Mouse (Mus musculus) thymus, postnatal 10 days (tissue): ENCODE results near the gene Pnp.
"Not testable (repeated sequence)": the region's sequence is repeated elsewhere in the genome, so short reads cannot be mapped to it uniquely, and the experiment has no call there.

Experiments
- DNase-seq, 2 experiments: peaks; one replicate each; pipeline ENCODE4 v3.0.0; 2021; ENCODE audit warnings: low spot score in 2 of 2

The Pnp gene

DNA sequence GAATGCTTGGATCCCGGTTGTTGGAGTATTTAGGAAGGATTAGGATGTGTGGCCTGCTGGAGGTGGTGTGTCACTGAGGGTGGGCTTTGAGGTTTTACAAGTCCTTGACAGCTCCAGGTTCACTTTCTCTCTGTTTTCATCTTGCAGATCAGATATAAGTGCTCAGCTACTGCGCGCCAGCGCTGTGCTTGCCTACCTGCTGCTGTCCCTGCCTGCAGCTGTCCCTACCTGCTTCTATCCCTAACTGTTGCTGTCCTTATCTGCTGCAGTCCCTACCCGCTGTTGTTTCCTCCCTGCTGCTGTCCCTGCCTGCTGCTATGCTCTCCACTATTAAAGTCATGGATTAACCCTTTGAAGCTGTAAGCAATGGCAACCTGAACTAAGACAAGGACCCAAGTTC, 44.1 kb downstream of the Pnp start:
- no peak for DNase-seq

DNA sequence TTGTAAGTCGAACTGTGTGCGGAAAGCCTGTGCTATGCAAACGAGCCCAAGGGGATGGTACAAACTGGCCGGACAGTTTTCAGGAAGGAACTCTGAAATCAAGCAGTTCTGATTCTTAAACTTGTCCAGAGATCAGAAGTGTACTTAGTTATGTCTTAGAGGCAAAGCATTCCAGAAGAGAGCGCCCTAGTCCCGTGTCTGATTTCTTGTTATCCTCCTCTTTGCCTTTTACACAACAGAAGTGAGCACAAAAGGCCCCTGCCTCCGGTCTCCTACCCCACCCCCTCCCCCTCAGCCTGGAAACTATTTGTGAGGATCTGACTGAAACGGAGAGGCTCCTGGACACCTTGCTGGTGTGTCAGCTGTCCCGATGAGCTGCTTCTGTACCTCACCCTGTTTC, 45.8 kb downstream of the Pnp start:
- no peak for DNase-seq

DNA sequence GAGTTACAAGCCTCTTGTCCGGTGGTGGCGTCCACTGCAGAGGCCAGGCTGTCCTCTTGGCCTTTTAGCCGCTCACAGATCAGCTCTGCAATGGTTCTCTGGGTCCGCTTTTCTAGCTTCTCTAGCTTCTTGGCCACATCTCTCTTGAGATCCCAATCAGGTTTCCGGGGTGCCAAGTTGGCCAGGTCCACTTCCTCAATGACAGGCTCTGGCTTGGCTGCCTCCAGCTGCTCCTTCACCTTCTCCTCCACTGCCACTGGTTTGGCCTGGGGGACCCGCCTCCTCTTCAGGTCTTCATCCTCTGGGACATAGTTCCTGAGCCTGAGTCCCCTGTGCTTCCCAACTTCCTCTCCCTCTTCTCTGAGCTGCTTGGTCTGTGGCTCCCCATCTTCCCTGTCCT, 47.6 kb downstream of the Pnp start:
- not testable (repeated sequence) for DNase-seq

DNA sequence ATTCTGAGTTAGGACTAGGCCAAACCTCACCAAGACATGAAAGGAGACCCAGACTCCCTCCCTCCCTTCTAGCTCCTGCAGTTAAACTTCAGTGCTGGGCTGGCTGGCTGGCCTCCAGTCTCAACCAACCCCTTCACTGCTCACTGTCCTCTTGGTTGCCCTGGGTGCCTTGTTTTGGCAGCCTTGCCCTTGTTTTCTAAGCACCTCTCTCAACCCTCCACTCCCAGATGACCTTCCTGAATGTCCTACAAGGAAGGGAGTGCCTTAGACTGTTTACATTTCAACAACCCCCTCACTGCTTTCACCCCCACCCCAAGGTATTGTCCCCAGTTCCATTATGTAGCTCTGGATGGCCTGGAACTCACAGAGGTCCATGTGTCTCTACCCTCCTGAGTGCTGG, 48.7 kb downstream of the Pnp start:
- DNase-seq = no peak

DNA sequence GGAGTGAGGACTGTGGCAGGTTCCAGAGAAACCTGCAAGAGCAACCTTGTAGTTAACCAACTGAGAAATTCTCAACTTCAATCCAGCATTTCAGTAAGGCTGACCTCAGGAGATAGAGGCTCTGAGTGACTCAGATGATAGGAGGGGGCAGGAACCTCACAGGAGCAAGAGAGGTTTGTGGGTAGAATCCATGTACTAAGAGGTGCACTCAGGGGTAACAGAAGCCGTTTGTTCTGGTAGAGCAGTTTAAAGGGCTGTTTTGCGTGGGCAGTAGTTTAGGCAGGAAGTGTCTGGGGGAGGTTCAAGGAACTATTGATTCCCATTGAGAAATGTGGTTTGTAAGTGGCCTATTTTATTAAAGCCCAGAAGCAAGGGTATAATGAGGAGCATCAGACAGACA, 50.3 kb downstream of the Pnp start:
- DNase-seq = no peak

DNA sequence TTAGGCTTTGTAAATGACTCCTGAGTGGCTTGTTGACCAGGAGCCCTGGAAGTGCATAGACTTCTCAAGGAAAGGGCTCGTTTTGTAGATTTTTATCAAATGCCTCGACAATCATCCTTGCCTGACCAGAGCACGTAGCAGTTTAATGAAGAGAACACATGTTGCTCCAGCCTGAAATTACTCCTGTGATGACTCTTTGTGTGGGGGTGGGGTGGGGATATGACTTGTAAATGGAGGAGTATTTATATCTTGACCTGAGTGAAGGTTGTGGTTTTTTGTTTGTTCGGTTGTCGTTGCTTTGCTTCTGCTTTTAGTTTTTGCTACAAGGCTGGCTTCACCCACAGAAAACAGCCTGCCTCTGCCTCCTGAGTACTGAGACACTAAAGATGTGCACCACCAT, 51.0 kb downstream of the Pnp start:
- DNase-seq = no peak

DNA sequence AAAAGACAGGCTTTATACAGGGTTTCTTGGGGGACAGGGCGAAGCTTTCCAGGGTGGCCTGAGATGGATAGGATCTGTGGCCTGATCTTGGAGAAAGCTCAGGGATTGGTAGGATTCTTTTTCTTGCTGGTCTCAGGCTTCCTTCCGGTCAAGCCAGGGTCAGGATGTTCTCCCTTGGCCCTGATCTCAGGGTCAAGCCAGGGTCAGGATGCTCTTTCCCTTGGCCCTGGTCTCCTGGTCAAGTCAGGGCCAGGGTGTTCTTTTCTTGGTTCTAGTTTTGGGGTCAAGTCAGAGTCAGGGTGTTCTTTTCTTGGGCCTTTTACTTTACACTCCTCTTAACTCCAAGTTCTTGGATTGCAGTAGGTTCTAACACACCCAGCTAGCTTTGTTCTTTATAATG, 56.8 kb downstream of the Pnp start:
- DNase-seq = no peak

DNA sequence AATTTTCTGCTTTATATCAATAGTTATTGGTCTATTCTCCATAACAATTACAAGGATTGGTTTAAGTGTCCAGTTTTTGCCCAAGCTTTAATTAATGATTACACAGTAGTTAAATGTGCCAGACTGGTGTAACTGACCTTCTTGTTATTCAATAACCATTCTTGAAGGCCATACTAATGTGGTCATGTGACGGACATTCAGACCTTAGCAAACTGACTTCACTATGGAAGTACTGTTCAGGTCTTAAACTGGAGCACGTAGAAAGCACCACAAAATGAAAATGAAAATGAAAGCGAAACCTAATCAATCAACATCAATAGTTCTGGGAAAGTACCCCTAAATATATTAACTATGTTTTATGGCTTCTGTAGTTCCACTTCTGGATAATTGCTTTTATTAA, 60.2 kb downstream of the Pnp start:
- DNase-seq = no peak

DNA sequence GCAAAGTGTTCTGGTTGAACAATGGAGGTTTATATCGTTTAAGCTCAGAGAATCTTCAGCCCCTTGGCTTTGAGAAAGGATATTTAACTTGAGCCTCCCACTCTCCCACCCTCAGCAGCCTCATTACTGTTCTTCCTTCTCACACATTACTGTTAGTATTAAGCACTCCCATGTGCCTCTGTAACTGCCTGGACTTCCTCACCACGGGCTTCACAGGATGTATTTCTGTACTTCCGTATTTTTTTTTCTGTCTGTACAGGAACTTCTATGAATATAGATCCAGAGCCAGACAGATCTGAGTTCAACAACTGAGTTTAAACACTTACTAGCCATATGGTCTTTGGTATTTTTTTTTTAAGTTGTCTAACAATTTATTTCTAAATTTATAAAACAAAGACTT, 66.2 kb downstream of the Pnp start:
- no peak for DNase-seq

DNA sequence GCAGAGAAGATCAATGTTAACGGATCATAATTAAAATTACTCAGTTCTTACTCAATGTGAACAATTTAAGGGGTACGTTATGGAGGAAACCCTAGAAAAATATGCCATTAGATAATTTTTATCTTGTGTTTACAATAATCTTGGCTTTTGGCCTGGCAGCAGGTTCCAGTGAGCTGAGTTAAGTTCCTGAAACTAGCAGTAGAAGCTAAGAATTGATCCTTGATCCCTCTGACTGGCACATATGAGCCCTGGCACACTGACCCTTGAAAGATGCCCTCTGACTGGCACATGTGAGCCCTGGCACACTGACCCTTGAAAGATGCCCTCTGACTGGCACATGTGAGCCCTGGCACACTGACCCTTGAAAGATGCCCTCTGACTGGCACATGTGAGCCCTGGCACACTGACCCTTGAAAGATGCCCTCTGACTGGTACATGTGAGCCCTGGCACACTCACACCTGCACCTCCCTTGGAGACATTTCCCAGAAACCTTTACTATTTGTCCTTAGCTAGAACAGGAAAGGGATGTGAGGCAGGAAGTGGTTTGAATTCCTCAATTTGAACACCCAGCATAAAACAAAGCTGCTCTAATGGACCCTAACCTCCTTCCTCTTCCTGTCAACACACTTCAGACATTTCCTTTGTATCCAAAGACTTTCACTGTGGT, 67.3 kb downstream of the Pnp start:
- no peak for DNase-seq

DNA sequence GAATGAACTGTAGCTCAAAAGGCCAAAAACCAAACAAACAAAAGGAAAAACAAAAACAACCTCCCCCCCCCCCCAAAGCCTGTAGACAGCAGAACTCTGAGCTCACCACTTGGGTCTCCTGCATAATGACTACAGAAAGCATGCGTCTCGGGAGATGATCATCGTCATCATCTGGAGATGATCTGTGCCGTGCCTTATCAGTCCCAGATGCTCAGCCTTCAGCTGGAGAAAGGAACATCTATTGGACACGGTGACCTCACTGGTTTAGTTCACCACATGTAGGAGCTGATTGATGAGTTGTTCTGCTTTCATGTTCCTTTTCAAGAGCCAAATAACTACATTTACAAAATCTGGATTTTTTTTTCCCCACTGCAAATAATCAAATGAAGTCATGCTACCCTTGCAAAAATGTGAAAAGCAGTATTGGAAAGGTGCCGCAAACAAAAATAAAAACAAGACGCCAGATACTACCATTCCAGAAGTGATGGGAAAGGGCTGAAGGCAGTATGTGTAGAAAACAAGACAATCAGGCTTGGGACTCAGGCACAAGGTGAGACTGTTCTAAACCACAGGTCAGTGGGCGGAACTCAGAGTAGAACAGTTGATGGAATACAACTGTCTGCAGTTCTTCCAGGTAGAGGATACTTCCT, 76.4 kb downstream of the Pnp start, which contains the start of gene Rnase10:
Gene Rnase10 (plus strand): TSS at position 600 of the 650 bp plus-strand sequence.
- no peak for DNase-seq

DNA sequence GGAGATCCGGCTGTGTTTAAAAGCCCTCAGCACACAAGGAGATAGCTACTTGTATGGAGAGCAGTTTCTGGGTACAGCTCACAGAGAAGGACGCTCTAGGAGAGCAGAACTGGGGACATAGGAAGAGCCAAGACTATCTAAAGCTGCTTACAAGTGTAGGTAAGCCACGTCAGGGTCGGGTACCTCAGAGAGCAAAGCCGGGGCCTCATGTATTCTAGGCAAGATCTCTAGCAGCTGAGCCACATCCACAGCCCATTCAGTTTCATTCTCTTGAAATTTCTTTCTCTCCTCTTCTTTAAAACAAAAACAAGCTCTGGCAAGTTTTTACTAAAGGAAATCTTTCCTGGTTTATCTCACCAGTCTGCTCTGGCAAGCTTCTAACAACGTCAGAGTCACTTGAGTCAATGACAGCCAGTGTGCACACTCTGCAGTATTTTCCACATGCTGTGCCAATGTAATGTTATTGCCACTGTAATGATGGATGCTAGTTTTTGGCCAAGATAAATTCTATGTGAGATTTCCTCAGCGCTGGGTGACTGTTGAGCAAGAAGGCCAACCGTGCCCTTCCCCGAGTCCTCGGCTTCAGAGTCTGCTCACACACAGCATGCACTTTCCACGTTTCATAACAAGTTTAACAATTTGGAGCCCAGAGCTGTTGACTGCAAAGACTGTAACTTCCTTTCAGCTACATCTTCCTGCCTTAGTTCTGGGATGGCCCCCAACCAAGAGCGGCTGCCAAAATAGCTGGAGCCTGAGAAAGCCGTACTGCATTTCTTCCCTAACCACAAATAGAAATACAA, 77.2 kb downstream of the Pnp start:
- no peak for DNase-seq

DNA sequence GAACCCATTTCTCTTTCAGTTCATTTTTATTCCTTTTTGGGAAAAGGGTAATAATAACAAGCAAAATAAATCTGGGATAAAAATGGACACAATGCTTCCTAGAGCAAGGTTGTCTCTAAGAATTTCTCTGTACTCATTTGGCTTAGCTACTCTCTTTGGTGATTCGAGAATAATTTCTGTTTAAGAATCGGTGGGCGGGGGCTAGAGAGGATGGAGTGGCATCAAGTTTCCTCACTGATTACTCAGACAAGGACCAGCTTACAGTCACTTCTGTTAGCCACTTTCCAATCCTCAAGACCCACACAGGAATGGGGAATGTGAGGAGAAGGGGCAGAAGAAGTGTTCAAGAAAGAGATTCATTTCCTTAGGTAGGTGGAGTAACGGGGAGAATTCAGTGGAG, 77.9 kb downstream of the Pnp start:
- no peak for DNase-seq

DNA sequence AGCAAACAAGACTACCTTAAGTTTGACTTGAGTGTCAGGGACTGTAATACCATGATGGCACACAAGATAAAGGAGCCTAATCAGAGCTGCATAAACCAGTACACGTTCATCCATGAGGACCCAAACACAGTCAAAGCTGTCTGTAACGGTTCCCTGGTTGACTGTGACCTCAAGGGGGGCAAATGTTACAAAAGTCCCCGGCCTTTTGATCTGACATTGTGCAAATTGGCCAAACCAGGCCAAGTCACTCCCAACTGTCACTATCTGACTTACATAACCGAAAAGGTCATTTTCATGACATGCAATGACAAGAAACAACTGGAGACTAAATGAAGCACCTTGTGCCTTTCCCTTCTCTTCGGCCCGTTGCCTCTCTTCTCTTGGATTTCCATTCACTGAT, 78.7 kb downstream of the Pnp start:
- no peak for DNase-seq

DNA sequence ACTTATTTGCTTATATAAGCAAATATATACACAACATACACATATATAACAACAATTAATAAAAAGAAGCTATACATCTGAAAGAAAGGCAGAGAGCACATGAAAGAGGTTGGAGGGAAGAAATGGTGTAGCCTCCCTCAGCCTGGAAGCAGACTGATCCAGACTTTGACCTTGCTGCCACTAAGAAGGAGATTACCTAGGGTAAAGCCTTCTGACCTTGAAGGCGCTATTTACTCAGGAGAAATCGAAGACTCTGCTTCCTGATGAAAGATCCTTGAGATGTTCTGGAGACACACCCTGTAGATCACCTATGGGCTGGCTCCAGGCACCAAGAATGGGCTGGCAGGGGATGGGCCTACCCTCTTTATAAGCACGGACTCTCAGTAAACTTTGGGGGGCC, 83.8 kb downstream of the Pnp start:
- DNase-seq = not testable (repeated sequence)
